Mouse (Mus musculus): ENCODE measurements at regions not wholly inside any gene's neighbourhood (a gene's known extent, or its start where the extent isn't known, plus 50 kb on each side); places are given as distances from the start of the nearest gene placed in this dataset.

DNA sequence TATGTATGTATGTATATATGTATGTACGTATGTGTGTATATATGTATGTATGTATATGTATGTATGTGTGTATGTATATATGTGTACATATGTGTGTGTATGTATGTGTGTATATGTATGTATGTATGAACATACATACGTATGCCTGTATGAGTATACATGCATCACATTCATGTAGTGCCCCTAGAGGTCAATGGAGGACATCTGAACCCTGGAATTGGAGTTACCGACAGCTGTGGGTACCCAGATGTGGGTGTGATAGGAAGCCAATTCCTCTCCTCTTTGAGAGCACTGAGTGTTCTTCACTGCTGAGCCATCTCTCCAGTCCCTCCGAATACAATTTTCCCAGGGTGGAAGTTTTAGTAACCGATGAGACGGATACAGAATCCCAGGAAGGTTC lies 69.6 kb upstream of the Foxn3 start:
- no peak for TF ChIP-seq CTCF (IDR thresholded peaks at IDR 0.05; ENCODE audit: control insufficient read depth, insufficient read depth, insufficient read length)
- no peak for TF ChIP-seq USF1 (IDR thresholded peaks at IDR 0.05; ENCODE audit: low read depth)
- TF ChIP-seq FOSL1 (IDR thresholded peaks at IDR 0.05; ENCODE audit: insufficient read depth, low read length, poor library complexity, severe bottlenecking), result no peak
- no peak for TF ChIP-seq MYOG (IDR thresholded peaks at IDR 0.05; ENCODE audit: control insufficient read depth, extremely low read depth, insufficient read length)
- TF ChIP-seq CEBPB (IDR thresholded peaks at IDR 0.05; ENCODE audit: low read depth), result no peak

Measured in C2C12 (cell line).